Mouse (Mus musculus): ENCODE measurements around the gene Stap1. TPM values are rescaled to one million over a fixed set of nuclear protein-coding genes. Genes with fewer than 3 reads are reported as not detected.

The Stap1 gene
- 0.33 and 0.39 TPM in 2 replicates for polyA plus RNA-seq (2014; fragmentation: Nextera tagmentation; extraction: Ambion mirVana)

DNA sequence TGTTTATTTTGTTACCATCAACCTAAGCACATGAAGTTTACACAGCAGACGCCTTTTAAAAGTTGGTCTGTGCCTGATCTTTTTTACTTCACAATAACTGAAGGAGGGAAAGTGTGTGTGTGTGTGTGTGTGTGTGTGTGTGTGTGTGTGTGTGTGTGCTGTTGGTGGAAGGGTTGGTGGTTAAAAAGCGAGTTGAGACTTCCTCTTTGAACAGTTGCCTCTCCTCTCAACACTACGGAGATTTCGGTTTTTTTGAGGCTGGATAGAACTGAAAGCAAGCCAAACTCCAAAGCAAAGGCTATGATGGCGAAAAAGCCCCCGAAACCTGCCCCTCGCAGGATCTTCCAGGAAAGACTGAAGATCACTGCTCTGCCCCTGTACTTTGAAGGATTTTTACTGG lies at the start of gene Stap1:
TSS of gene Stap1 (plus strand) at position 209 of the 400 bp plus-strand sequence.
- Histone ChIP-seq H3K4me3 (ENCODE audit: low read depth, low read length) (no peak within 1 kb of the TSS), H3K4me1 (ENCODE audit: control insufficient read depth, insufficient read depth, low read length) (no peaks in the 10 kb centered on the region), H3K9me3 (ENCODE audit: control insufficient read depth, low read depth, low read length) (no peaks in the 10 kb centered on the region), H3K36me3 (ENCODE audit: control insufficient read depth, insufficient read depth, low read length) (no peaks in the 10 kb centered on the region), H3K4me2 (replicated peaks; ENCODE audit: low read depth, low read length) (no peak within 1 kb of the TSS), H3K27me3 (ENCODE audit: control insufficient read depth, insufficient read depth, low read length) (no peaks in the 10 kb centered on the region), H3K9ac (replicated peaks; ENCODE audit: low read depth, low read length) (no peak within 1 kb of the TSS), H3K27ac (ENCODE audit: low read length) (no peak within 1 kb of the TSS)
- WGBS, result 63% methylated on average over 7 of the region's 7 CpGs
- ATAC-seq (ENCODE audit: insufficient number of reproducible peaks, insufficient read depth, low FRiP score, low read depth), result no peak

DNA sequence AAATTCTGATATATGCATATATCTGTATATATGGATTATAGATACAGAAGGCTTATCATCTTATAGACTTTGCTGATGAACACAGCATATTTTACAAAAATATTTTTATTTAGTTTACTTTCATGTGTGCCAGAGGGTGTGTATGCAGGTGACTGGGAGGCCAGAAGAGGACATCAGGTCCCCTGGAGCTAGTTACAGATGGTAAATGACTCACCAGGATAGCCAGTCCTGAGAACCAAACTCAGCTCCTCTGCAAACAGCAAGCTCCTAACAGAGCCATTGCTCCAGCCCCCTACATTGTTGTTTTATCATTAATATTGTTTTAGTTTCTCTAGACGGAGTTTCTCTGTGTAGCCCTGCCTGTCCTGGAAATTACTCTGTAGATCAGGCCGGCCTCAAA lies 41.7 kb upstream of the Stap1 start:
- Histone ChIP-seq H3K27ac (ENCODE audit: low read length) (no peak overlapping the region), H3K4me2 (replicated peaks; ENCODE audit: low read depth, low read length) (no peak overlapping the region), H3K4me1 (ENCODE audit: control insufficient read depth, insufficient read depth, low read length) (no peaks in the 10 kb centered on the region), H3K9ac (replicated peaks; ENCODE audit: low read depth, low read length) (no peak overlapping the region), H3K9me3 (ENCODE audit: control insufficient read depth, low read depth, low read length) (no peaks in the 10 kb centered on the region), H3K27me3 (ENCODE audit: control insufficient read depth, insufficient read depth, low read length) (no peaks in the 10 kb centered on the region), H3K36me3 (ENCODE audit: control insufficient read depth, insufficient read depth, low read length) (peaks cover 24% of the 10 kb centered on the region), H3K4me3 (ENCODE audit: low read depth, low read length) (no peak overlapping the region)
- no peak for ATAC-seq (ENCODE audit: insufficient number of reproducible peaks, insufficient read depth, low FRiP score, low read depth)
- WGBS, result 76% methylated on average over 2 of the region's 2 CpGs

DNA sequence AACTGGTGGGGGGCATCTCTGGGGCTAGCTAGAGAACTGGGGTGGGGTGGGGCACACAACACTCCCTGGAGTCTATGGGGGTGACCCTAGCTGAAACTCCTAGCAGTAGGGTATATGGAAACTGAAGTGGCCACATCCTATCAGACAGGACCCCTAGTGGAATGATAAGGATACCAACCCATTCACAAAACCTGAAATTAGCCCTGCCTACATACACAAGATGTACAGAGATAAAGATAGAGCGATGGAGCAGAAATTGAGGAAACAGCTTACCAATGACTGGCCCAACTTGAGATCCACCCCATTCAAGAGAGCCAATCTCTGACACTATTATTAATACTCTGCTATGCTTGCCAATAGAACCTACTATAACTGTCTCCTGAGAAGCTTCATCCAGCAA lies 8.0 kb upstream of the Stap1 start:
- H3K36me3 ChIP-seq (ENCODE audit: control insufficient read depth, insufficient read depth, low read length), result no peaks in the 10 kb centered on the region
- H3K27me3 ChIP-seq (ENCODE audit: control insufficient read depth, insufficient read depth, low read length), result no peaks in the 10 kb centered on the region
- ATAC-seq (ENCODE audit: insufficient number of reproducible peaks, insufficient read depth, low FRiP score, low read depth), result no peak
- WGBS, result 94% methylated on average over 1 of the region's 1 CpGs
- H3K9me3 ChIP-seq (ENCODE audit: control insufficient read depth, low read depth, low read length), result no peaks in the 10 kb centered on the region
- peak overlapping the region; percentile 38; the same call in 1 of the 2 replicates for H3K4me2 ChIP-seq (replicated peaks; ENCODE audit: low read depth, low read length)
- no peak overlapping the region for H3K9ac ChIP-seq (replicated peaks; ENCODE audit: low read depth, low read length)
- peaks cover 7% of the 10 kb centered on the region; the same call in 1 of the 2 replicates for H3K4me1 ChIP-seq (ENCODE audit: control insufficient read depth, insufficient read depth, low read length)
- no peak overlapping the region for H3K27ac ChIP-seq (ENCODE audit: low read length)
- H3K4me3 ChIP-seq (ENCODE audit: low read depth, low read length), result no peak overlapping the region

DNA sequence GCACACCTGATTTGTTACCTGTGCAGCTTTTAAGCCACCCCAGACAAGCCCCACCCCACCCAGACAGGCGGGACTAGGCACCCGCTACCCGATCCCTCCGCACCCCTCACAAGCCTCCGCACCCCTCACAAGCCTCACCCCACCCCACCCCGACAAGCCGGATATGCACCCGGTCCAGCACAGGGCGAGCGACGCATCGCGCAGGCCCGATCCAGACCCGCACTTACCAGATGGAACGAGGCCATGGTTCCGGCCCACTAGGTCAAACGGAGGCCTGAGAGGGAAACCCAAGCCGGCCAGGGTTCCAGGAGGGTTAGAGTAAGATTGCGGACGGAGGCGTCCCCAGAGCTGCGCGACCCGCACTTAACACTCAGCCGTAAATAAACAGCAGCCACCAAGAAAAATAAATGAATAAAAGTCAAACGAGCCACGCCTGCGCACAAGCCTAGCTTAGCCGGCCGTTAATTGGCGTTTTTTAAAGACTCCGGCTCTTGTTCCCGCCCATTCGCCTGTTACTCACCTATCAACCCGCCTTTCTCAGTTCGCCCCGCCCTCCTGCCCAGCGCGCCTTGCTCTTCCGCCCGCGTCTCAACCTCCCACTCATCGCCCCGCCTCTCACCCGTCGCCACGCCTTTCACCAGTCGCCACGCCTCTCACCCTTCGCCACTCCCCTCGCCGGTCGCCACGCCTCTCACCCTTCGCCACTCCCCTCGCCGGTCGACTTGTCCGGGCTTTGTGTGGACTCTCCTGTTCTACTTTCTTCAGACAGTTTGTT lies 6.3 kb upstream of the Stap1 start, which contains the start of gene Cenpc1:
TSS of gene Cenpc1 (minus strand) at position 483 of the 775 bp plus-strand sequence.
- Histone ChIP-seq H3K9ac (replicated peaks; ENCODE audit: low read depth, low read length) (peak within 1 kb of the TSS; percentile 63), H3K27ac (ENCODE audit: low read length) (peak within 1 kb of the TSS; percentile 92), H3K9me3 (ENCODE audit: control insufficient read depth, low read depth, low read length) (no peaks in the 10 kb centered on the region), H3K4me3 (ENCODE audit: low read depth, low read length) (peak within 1 kb of the TSS; percentile 79), H3K27me3 (ENCODE audit: control insufficient read depth, insufficient read depth, low read length) (no peaks in the 10 kb centered on the region), H3K4me2 (replicated peaks; ENCODE audit: low read depth, low read length) (peak within 1 kb of the TSS; percentile 56), H3K36me3 (ENCODE audit: control insufficient read depth, insufficient read depth, low read length) (no peaks in the 10 kb centered on the region), H3K4me1 (ENCODE audit: control insufficient read depth, insufficient read depth, low read length) (peaks cover 7% of the 10 kb centered on the region; the same call in 1 of the 2 replicates)
- ATAC-seq (ENCODE audit: insufficient number of reproducible peaks, insufficient read depth, low FRiP score, low read depth), result peak; percentile 95
- under 1% methylated on average over 60 of the region's 60 CpGs for WGBS

DNA sequence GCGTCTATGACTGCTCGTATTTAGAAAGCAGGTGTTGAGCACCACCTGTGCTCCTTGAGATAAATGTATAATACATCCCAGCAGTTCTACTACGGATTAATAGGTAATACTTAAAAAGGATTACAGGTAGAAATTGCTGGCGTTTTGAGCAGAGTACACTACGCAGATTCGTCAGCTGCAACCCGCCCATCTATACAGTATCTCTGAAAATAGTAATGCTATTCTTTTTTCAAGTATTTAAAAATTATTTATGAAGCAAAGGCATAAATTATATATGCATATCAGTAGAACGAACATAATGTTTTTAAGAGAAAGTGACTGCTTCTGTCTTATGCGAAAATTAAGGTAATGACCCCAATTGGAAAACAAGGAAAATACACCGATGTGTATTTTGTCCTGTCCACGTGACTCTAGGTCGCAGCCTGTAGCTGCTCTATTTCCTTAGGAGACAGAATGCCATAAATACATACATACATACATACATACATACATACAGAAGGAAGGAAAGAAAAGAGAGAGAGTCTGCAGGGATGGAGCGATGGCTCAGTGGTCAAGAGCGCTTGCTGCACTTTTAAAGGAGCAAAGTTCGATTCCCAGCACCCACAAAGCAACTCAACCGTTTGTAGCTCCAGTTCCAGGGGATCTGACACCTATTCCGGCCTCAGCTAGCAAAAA lies 5.5 kb upstream of the Stap1 start:
- ATAC-seq (ENCODE audit: insufficient number of reproducible peaks, insufficient read depth, low FRiP score, low read depth), result peak; percentile 48; the same call in 1 of the 2 replicates
- Histone ChIP-seq H3K9me3 (ENCODE audit: control insufficient read depth, low read depth, low read length) (no peaks in the 10 kb centered on the region), H3K27me3 (ENCODE audit: control insufficient read depth, insufficient read depth, low read length) (no peaks in the 10 kb centered on the region), H3K36me3 (ENCODE audit: control insufficient read depth, insufficient read depth, low read length) (no peaks in the 10 kb centered on the region), H3K4me3 (ENCODE audit: low read depth, low read length) (peak overlapping the region; percentile 79), H3K9ac (replicated peaks; ENCODE audit: low read depth, low read length) (0 out of 2 replicates have a peak overlapping the region, but pooled peaks have one; percentile 18), H3K4me1 (ENCODE audit: control insufficient read depth, insufficient read depth, low read length) (peaks cover 7% of the 10 kb centered on the region; the same call in 1 of the 2 replicates), H3K27ac (ENCODE audit: low read length) (peak overlapping the region; percentile 40), H3K4me2 (replicated peaks; ENCODE audit: low read depth, low read length) (peak overlapping the region; percentile 56)
- under 1% methylated on average over 17 of the region's 17 CpGs for WGBS

DNA sequence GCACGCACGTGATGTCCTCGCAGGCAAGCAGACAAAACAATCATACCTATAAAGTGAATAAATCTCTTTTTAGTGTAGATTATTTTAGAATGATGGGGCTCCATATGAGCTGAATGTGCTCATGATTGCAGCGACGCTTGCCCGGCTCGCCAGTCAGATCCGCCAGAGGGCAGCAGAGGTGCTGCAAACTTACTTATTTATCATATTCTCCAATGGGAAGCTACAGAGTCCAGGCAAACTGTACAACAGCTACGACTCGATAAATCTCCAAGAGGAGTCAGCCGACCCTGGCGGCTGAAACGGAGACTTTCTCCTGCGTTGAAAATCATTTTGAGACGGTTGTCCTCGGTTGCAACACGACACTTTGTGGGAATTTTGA lies 5.0 kb upstream of the Stap1 start:
- Histone ChIP-seq H3K9me3 (ENCODE audit: control insufficient read depth, low read depth, low read length) (no peaks in the 10 kb centered on the region), H3K36me3 (ENCODE audit: control insufficient read depth, insufficient read depth, low read length) (no peaks in the 10 kb centered on the region), H3K4me3 (ENCODE audit: low read depth, low read length) (peak overlapping the region; percentile 79), H3K4me2 (replicated peaks; ENCODE audit: low read depth, low read length) (peak overlapping the region; percentile 56), H3K27me3 (ENCODE audit: control insufficient read depth, insufficient read depth, low read length) (no peaks in the 10 kb centered on the region), H3K4me1 (ENCODE audit: control insufficient read depth, insufficient read depth, low read length) (peaks cover 7% of the 10 kb centered on the region; the same call in 1 of the 2 replicates), H3K9ac (replicated peaks; ENCODE audit: low read depth, low read length) (no peak overlapping the region), H3K27ac (ENCODE audit: low read length) (peak overlapping the region; percentile 40)
- under 1% methylated on average over 17 of the region's 17 CpGs for WGBS
- peak; percentile 10; the same call in 1 of the 2 replicates for ATAC-seq (ENCODE audit: insufficient number of reproducible peaks, insufficient read depth, low FRiP score, low read depth)

DNA sequence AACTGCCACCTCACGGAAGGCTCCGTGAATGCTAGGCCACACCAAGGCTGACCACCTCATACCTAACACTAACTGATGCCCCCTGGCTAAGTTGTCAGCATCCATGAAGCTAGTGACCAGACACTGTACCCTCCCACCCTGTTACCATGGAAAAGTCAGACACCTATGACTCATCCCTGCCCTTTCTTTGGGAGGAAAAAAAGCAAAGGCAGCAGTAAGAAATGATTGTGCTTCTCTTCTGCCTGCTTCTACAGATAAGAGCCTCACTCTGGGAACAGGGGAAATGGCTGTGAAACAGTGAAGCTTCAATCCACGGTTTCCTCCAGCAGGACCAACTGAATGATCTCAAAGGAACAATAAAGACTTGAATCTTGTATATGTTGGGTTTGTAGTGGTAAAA lies 3.1 kb upstream of the Stap1 start:
- Histone ChIP-seq H3K36me3 (ENCODE audit: control insufficient read depth, insufficient read depth, low read length) (no peaks in the 10 kb centered on the region), H3K27me3 (ENCODE audit: control insufficient read depth, insufficient read depth, low read length) (no peaks in the 10 kb centered on the region), H3K9ac (replicated peaks; ENCODE audit: low read depth, low read length) (no peak overlapping the region), H3K4me1 (ENCODE audit: control insufficient read depth, insufficient read depth, low read length) (peaks cover 7% of the 10 kb centered on the region; the same call in 1 of the 2 replicates), H3K4me3 (ENCODE audit: low read depth, low read length) (no peak overlapping the region), H3K27ac (ENCODE audit: low read length) (no peak overlapping the region), H3K4me2 (replicated peaks; ENCODE audit: low read depth, low read length) (no peak overlapping the region), H3K9me3 (ENCODE audit: control insufficient read depth, low read depth, low read length) (no peaks in the 10 kb centered on the region)
- 70% methylated on average over 3 of the region's 3 CpGs for WGBS
- ATAC-seq (ENCODE audit: insufficient number of reproducible peaks, insufficient read depth, low FRiP score, low read depth), result no peak

DNA sequence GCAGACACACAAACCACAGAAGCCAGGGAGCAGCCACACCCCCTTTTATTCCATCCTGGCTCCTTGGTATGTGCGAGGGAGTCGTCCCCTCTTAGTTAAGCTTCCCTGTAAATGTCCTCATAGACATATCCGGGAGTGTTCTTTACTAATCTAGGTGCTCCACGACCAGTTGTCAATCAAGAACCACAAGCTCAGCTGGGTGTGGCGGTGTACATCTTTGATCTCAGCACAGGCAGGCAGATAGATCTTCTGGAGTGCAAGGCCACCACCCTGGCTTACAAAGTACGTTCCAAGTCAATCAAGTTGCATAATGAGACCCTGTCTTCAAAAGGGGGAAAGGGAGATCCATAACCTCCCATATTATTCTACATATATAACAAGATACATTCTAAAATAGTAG lies 2.4 kb upstream of the Stap1 start:
- Histone ChIP-seq H3K4me3 (ENCODE audit: low read depth, low read length) (no peak overlapping the region), H3K36me3 (ENCODE audit: control insufficient read depth, insufficient read depth, low read length) (no peaks in the 10 kb centered on the region), H3K9ac (replicated peaks; ENCODE audit: low read depth, low read length) (no peak overlapping the region), H3K27me3 (ENCODE audit: control insufficient read depth, insufficient read depth, low read length) (no peaks in the 10 kb centered on the region), H3K27ac (ENCODE audit: low read length) (no peak overlapping the region), H3K4me1 (ENCODE audit: control insufficient read depth, insufficient read depth, low read length) (0 out of 2 replicates have a peak, but pooled peaks cover 3% of the 10 kb centered on the region), H3K9me3 (ENCODE audit: control insufficient read depth, low read depth, low read length) (no peaks in the 10 kb centered on the region), H3K4me2 (replicated peaks; ENCODE audit: low read depth, low read length) (no peak overlapping the region)
- no peak for ATAC-seq (ENCODE audit: insufficient number of reproducible peaks, insufficient read depth, low FRiP score, low read depth)
- 73% methylated on average over 6 of the region's 6 CpGs for WGBS
